Mouse (Mus musculus): ENCODE measurements around the gene Psme1. TPM values are rescaled to one million over a fixed set of nuclear protein-coding genes. Genes with fewer than 3 reads are reported as not detected.
A peak's percentile ranks its signal among the peaks of the same experiment; 100 is the strongest.

Gene Psme1
- polyA plus RNA-seq, 1 experiment from 2014 or later, result 114 TPM

DNA sequence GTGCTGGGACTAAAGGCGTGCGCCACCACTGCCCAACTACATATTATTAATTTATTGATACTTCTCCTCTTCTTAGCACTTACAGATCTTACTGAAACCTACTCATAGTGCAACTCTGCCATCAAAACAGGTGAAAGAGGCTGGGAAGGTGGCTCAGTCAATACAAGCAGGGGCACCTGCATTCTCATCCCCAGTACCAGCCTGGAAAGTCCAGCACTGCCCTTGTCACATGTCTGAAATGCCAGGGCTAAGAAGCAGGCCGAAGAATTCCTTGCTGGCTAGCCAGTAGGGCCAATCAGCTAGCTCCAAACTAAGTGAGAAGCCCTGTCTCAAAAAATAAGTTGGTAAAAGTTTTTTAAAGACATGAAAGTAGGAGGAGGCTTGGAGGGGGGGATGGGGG, 20.3 kb upstream of the Psme1 start:
- Histone ChIP-seq H3K4me1 (replicated peaks) (peaks cover 20% of the 10 kb centered on the region), H3K9me3 (no peaks in the 10 kb centered on the region), H3K36me3 (no peaks in the 10 kb centered on the region), H3K4me3 (no peak overlapping the region), H3K27ac (no peak overlapping the region), H3K27me3 (ENCODE audit: insufficient read depth, poor library complexity, severe bottlenecking) (no peaks in the 10 kb centered on the region)
- 90% methylated on average over 3 of the region's 3 CpGs for WGBS
- no peak for DNase-seq (ENCODE audit: low spot score)

DNA sequence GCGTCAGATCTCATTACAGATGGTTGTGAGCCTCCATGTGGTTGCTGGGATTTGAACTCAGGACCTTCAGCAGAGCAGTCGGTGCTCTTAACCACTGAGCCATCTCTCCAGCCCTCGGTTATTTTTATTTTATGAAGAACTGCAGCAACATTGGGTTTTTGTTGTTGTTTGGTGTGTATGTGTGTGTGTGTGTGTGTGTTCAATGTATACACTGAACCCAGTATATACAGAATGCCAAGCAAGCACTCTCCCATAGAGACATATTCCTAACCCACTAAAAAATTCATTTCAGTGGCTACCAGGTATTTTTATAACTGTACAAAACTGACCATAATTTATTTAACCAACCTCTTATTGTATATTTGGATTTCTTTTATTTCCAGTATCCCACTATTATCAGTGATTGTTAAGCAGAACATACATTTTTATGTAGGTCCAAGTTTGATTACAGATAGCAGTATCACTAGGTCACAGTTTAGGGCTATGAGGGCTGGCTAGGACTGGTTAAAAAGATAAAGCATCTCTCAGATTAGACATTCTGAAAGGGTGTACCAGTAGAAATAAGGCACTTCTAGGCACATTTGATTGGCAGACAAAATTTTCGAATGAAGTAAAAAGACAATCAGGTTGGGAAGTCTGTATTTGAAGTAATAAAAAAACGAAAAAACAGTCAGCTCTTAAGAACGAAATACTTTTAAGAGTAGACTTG, 19.0 kb upstream of the Psme1 start:
- H3K4me3 ChIP-seq, result peak overlapping the region; percentile 67
- H3K4me1 ChIP-seq (replicated peaks), result peaks cover 20% of the 10 kb centered on the region
- no peaks in the 10 kb centered on the region for H3K9me3 ChIP-seq
- WGBS, result 60% methylated on average over 6 of the region's 6 CpGs
- no peak for DNase-seq (ENCODE audit: low spot score)
- H3K36me3 ChIP-seq, result peaks cover 9% of the 10 kb centered on the region
- no peaks in the 10 kb centered on the region for H3K27me3 ChIP-seq (ENCODE audit: insufficient read depth, poor library complexity, severe bottlenecking)
- peak overlapping the region; percentile 95 for H3K27ac ChIP-seq

GRCm38 (mm10) chr14:55559799-55560201, 18.1 kb upstream of the Psme1 start, which contains the start of gene Dcaf11:
TSS of gene Dcaf11 (plus strand) at chr14:55560006.
- Histone ChIP-seq H3K36me3 (peaks cover 18% of the 10 kb centered on the region), H3K4me3 (peak within 1 kb of the TSS; percentile 67), H3K4me1 (replicated peaks) (peaks cover 20% of the 10 kb centered on the region), H3K27me3 (ENCODE audit: insufficient read depth, poor library complexity, severe bottlenecking) (no peaks in the 10 kb centered on the region), H3K27ac (peak within 1 kb of the TSS; percentile 95), H3K9me3 (no peaks in the 10 kb centered on the region)
- DNase-seq (ENCODE audit: low spot score), result peak; percentile 93
- under 1% methylated on average over 27 of the region's 27 CpGs for WGBS

GRCm38 (mm10) chr14:55560202-55561073, 17.5 kb upstream of the Psme1 start, which contains the start of gene A730061H03Rik:
TSS of gene A730061H03Rik (minus strand) at chr14:55560406.
- peaks cover 20% of the 10 kb centered on the region for H3K4me1 ChIP-seq (replicated peaks)
- peak within 1 kb of the TSS; percentile 67 for H3K4me3 ChIP-seq
- under 1% methylated on average over 51 of the region's 51 CpGs for WGBS
- H3K27ac ChIP-seq, result peak within 1 kb of the TSS; percentile 95
- H3K9me3 ChIP-seq, result no peaks in the 10 kb centered on the region
- H3K36me3 ChIP-seq, result peaks cover 24% of the 10 kb centered on the region
- no peaks in the 10 kb centered on the region for H3K27me3 ChIP-seq (ENCODE audit: insufficient read depth, poor library complexity, severe bottlenecking)
- DNase-seq (ENCODE audit: low spot score), result peak; percentile 98

- Histone ChIP-seq H3K27ac (no peak overlapping the region), H3K36me3 (peaks cover 39% of the 10 kb centered on the region), H3K9me3 (no peaks in the 10 kb centered on the region), H3K4me1 (replicated peaks) (peaks cover 19% of the 10 kb centered on the region), H3K27me3 (ENCODE audit: insufficient read depth, poor library complexity, severe bottlenecking) (no peaks in the 10 kb centered on the region), H3K4me3 (peak overlapping the region; percentile 13; the same call in 1 of the 2 replicates)
- 86% methylated on average over 10 of the region's 10 CpGs for WGBS
- DNase-seq (ENCODE audit: low spot score), result no peak
These were observed 16.1 kb upstream of the Psme1 start for GRCm38 (mm10) chr14:55561860-55562259.

DNA sequence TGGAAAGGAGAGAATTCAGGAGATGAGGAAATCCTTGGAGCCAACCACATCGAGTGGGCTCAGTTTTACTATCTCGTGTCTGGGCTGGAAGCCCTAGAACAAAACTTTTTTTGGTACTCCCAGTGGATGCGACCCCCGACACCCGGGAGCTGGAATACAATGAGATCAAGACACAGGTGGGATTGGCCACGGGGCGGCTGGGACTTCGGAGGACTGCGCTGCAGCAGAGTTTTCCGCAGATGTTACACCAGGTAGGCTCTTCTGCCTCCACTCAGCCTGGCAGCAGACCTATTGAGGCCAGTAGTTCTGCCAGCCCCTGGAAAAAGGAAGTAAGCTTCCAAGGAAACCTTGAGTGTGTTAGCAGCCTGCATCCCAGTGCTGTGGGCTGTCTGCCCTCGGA, 14.7 kb upstream of the Psme1 start:
- 90% methylated on average over 11 of the region's 11 CpGs for WGBS
- DNase-seq (ENCODE audit: low spot score), result no peak
- H3K36me3 ChIP-seq, result peaks cover 52% of the 10 kb centered on the region

DNA sequence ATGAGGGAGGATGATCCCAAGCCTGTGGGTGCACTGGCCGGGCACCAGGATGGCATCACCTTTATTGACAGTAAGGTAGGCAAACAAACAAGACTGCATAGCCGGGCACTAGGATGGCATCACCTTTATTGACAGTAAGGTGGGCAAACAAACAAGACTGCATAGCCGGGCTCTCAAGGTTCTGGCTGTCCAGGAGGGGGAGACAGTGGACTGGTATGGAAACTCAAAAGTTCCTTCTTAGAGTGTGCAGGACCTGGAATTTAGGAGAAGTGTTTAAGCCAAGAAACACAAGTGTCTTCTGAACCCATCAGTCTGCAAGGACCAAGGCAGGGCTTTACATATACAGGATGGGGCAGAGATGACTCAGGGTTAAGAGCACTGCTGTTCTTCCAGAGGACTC, 12.2 kb upstream of the Psme1 start:
- H3K27me3 ChIP-seq (ENCODE audit: insufficient read depth, poor library complexity, severe bottlenecking), result no peaks in the 10 kb centered on the region
- no peak overlapping the region for H3K27ac ChIP-seq
- H3K9me3 ChIP-seq, result no peaks in the 10 kb centered on the region
- WGBS, result 79% methylated on average over 3 of the region's 3 CpGs
- H3K4me1 ChIP-seq (replicated peaks), result peaks cover 12% of the 10 kb centered on the region
- peaks cover 77% of the 10 kb centered on the region for H3K36me3 ChIP-seq
- no peak overlapping the region for H3K4me3 ChIP-seq
- DNase-seq (ENCODE audit: low spot score), result no peak

More for the DNA sequence above, 14.7 kb upstream of the Psme1 start:
- no peaks in the 10 kb centered on the region for H3K9me3 ChIP-seq
- H3K27me3 ChIP-seq (ENCODE audit: insufficient read depth, poor library complexity, severe bottlenecking), result no peaks in the 10 kb centered on the region
- no peak overlapping the region for H3K4me3 ChIP-seq
- H3K4me1 ChIP-seq (replicated peaks), result peaks cover 17% of the 10 kb centered on the region
- no peak overlapping the region for H3K27ac ChIP-seq

DNA sequence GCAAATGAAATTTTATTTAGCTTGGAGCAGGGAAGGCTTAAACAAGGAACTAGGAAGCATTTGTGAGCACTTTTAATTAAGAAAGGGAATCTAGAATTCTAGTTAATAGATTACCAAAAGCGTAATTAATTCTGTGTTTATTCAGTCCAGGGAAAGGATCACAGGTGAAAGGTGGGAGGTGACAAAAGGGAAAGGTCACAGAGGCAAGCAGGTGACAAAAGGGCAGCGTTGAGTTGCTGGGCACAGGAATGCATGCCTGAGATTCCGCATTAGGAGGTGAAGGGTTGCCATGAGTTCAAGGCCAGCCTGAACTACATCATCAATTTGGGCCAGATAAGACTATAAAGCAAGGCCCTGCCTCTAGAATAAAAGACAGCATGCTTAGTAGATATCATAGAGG, 10.4 kb upstream of the Psme1 start:
- no peak overlapping the region for H3K27ac ChIP-seq
- no peak overlapping the region for H3K4me3 ChIP-seq
- H3K4me1 ChIP-seq (replicated peaks), result no peaks in the 10 kb centered on the region
- H3K36me3 ChIP-seq, result peaks cover 79% of the 10 kb centered on the region
- WGBS, result 92% methylated on average over 3 of the region's 3 CpGs
- DNase-seq (ENCODE audit: low spot score), result no peak
- H3K9me3 ChIP-seq, result no peaks in the 10 kb centered on the region
- no peaks in the 10 kb centered on the region for H3K27me3 ChIP-seq (ENCODE audit: insufficient read depth, poor library complexity, severe bottlenecking)

- H3K27me3 ChIP-seq (ENCODE audit: insufficient read depth, poor library complexity, severe bottlenecking), result no peaks in the 10 kb centered on the region
- peaks cover 4% of the 10 kb centered on the region for H3K4me1 ChIP-seq (replicated peaks)
- no peak overlapping the region for H3K27ac ChIP-seq
- H3K4me3 ChIP-seq, result no peak overlapping the region
- peaks cover 53% of the 10 kb centered on the region for H3K36me3 ChIP-seq
- 90% methylated on average over 2 of the region's 2 CpGs for WGBS
- H3K9me3 ChIP-seq, result no peaks in the 10 kb centered on the region
- DNase-seq (ENCODE audit: low spot score), result no peak
These were observed 7.3 kb upstream of the Psme1 start for GRCm38 (mm10) chr14:55570588-55570987.

DNA sequence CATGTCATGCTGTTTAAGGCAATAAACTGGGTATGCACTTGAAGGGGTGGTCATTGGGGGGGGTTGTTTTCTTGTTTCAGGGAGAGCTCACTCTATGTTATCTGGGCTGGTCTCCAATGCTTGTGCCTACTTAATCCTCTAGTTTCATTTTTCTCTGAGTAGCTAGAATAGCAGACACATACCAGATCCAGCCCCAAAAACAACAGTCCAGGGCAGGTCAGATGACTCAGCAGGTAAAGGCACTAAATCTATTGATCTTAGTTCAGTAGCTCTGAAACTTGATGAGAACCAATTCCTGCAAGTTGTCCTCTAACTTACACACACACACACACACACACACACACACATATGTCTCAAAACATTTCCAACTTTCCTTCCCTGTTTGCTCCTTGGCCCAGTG, 6.2 kb upstream of the Psme1 start:
- Histone ChIP-seq H3K4me1 (replicated peaks) (peaks cover 13% of the 10 kb centered on the region), H3K4me3 (no peak overlapping the region), H3K9me3 (no peaks in the 10 kb centered on the region), H3K27ac (no peak overlapping the region), H3K36me3 (peaks cover 41% of the 10 kb centered on the region), H3K27me3 (ENCODE audit: insufficient read depth, poor library complexity, severe bottlenecking) (no peaks in the 10 kb centered on the region)
- no peak for DNase-seq (ENCODE audit: low spot score)

DNA sequence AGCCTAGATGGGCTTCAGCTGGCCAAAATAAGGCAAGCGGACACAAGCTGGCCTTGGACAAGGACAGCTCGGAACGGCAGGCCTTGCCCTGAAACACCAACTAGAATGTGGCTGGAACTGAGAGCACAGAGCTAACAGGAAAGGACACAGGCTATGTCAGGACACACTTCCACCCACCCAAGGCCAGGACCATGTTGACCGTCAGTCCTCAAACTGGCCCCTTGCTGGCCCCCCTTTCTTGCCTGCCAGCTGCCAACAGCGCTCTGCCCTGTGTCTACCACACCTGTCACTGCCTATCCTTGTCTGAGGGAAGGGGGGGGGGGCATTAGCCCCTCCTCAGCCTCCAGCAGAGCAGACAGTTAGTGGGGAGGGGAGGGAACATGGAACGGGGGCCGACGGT, 2.6 kb upstream of the Psme1 start, which contains the start of gene Fitm1:
Fitm1 (plus strand) TSS at position 316 of the 400 bp plus-strand sequence.
- WGBS, result 77% methylated on average over 8 of the region's 8 CpGs
- Histone ChIP-seq H3K27me3 (ENCODE audit: insufficient read depth, poor library complexity, severe bottlenecking) (no peaks in the 10 kb centered on the region), H3K4me1 (replicated peaks) (peaks cover 37% of the 10 kb centered on the region), H3K4me3 (no peak within 1 kb of the TSS), H3K27ac (no peak within 1 kb of the TSS), H3K9me3 (no peaks in the 10 kb centered on the region), H3K36me3 (peaks cover 12% of the 10 kb centered on the region)
- DNase-seq (ENCODE audit: low spot score), result no peak

DNA sequence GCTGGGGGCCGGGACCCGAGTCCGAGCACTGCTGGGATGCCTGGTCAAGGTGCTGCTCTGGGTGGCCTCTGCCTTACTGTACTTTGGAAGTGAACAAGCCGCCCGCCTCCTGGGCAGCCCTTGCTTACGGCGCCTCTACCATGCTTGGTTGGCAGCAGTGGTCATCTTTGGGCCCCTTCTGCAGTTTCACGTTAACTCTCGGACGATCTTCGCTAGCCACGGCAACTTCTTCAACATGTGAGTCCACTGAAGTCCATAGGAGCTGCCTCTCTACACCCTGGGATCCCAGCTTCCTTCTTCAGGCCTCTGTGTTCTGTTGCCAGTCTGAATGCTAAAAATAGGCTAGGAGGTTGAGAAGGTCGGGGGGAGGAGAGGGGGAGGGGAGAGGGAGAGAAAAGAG, 2.2 kb upstream of the Psme1 start:
- H3K27ac ChIP-seq, result no peak overlapping the region
- H3K9me3 ChIP-seq, result no peaks in the 10 kb centered on the region
- peaks cover 12% of the 10 kb centered on the region for H3K36me3 ChIP-seq
- H3K4me3 ChIP-seq, result no peak overlapping the region
- H3K27me3 ChIP-seq (ENCODE audit: insufficient read depth, poor library complexity, severe bottlenecking), result no peaks in the 10 kb centered on the region
- 78% methylated on average over 13 of the region's 13 CpGs for WGBS
- H3K4me1 ChIP-seq (replicated peaks), result peaks cover 37% of the 10 kb centered on the region
- no peak for DNase-seq (ENCODE audit: low spot score)

- Histone ChIP-seq H3K27ac (no peak overlapping the region), H3K9me3 (no peaks in the 10 kb centered on the region), H3K4me1 (replicated peaks) (peaks cover 37% of the 10 kb centered on the region), H3K27me3 (ENCODE audit: insufficient read depth, poor library complexity, severe bottlenecking) (no peaks in the 10 kb centered on the region), H3K36me3 (peaks cover 17% of the 10 kb centered on the region), H3K4me3 (no peak overlapping the region)
- 84% methylated on average over 16 of the region's 16 CpGs for WGBS
- no peak for DNase-seq (ENCODE audit: low spot score)
These were observed 1.5 kb upstream of the Psme1 start for GRCm38 (mm10) chr14:55576376-55576775.
